Mouse (Mus musculus): ENCODE results near the gene Mmp17. TPM values are rescaled to one million over a fixed set of nuclear protein-coding genes. Genes with fewer than 3 reads are reported as not detected.

The Mmp17 gene
- polyA plus RNA-seq, 1 experiment from 2014 or later = 2.0 TPM

GRCm38 (mm10) chr5:129657931-129658330 is 74.0 kb downstream of the Mmp17 start:
- H3K9ac ChIP-seq (ENCODE audit: low read depth, low read length) = no peak overlapping the region
- peaks cover 52% of the 10 kb centered on the region for H3K36me3 ChIP-seq (ENCODE audit: control insufficient read depth, insufficient read depth, low read length)
- H3K4me2 ChIP-seq (replicated peaks; ENCODE audit: low read depth, low read length) = no peak overlapping the region
- WGBS = 93% methylated on average over 15 of the region's 15 CpGs
- no peaks in the 10 kb centered on the region for H3K4me1 ChIP-seq (ENCODE audit: control insufficient read depth, insufficient read depth, low read length)
- no peak overlapping the region for H3K27ac ChIP-seq (ENCODE audit: low read depth, low read length)
- ATAC-seq (ENCODE audit: low FRiP score, low TSS enrichment) = no peak
- no peaks in the 10 kb centered on the region for H3K9me3 ChIP-seq (ENCODE audit: control insufficient read depth, low read length)
- H3K27me3 ChIP-seq (ENCODE audit: control insufficient read depth, insufficient read depth, low read length) = no peaks in the 10 kb centered on the region
- H3K4me3 ChIP-seq (ENCODE audit: low read length) = no peak overlapping the region

Other genes with a start within 250 kb of the Mmp17 start
- 53.2 and 56.6 TPM in 2 replicates for gene Sfswap, start 82.9 kb upstream of the Mmp17 start, polyA plus RNA-seq (2014; fragmentation: Nextera tagmentation; extraction: Ambion mirVana)
- 4.9 and 5.7 TPM in 2 replicates for gene Zfp11, start 85.9 kb downstream of the Mmp17 start, polyA plus RNA-seq (2014; fragmentation: Nextera tagmentation; extraction: Ambion mirVana)
- not detected in 2 replicates for gene Sept14, start 124.3 kb downstream of the Mmp17 start, polyA plus RNA-seq (2014; fragmentation: Nextera tagmentation; extraction: Ambion mirVana)
- 201 and 234 TPM in 2 replicates for gene Mrps17, start 131.3 kb downstream of the Mmp17 start, polyA plus RNA-seq (2014; fragmentation: Nextera tagmentation; extraction: Ambion mirVana)
- gene Nipsnap2, start 140.9 kb downstream of the Mmp17 start, polyA plus RNA-seq (2014; fragmentation: Nextera tagmentation; extraction: Ambion mirVana) = 117 and 137 TPM in 2 replicates
- gene Psph, start 203.3 kb downstream of the Mmp17 start, polyA plus RNA-seq (2014; fragmentation: Nextera tagmentation; extraction: Ambion mirVana) = 61.9 and 68.2 TPM in 2 replicates

All from kidney, embryonic 14.5 days (tissue).